Comparison of ENCODE assay signal across 25 mouse cellular contexts in the genomic region with DNA sequence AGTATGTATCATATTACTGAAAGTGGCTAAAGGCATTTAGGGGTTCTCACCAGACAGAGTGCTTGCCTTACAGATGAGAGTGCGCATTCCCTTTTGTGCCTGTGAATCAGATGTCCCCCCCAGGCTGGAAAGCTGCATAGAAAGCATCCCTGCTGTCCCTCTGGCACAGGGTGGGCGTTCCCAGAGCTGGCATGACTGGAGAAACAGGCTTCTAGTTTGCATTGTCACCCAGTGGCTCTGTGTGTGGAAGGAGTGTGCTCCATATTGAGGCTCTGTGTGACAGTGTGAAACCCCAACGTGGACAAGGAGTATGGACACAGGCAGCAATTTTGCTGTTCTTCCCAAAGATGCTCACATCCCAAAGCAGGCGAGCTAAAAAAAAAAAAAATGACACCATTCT.
DNase-seq lines count a peak whose midpoint lies in the region; ATAC-seq lines count a peak whose summit lies in the region.
"Had no signal": no experiment of that assay in that cellular context is flagged by ENCODE, and none has a peak within 500 bp of the region (broad histone marks: within the 10 kb centered on the region; RNA-seq: fewer than 3 reads in every experiment).

No protein-coding gene starts in this region.

- H3K4me1 ChIP-seq in forebrain, embryonic 14.5 days (ENCODE audit: control insufficient read depth, insufficient read depth, low read length) = peaks cover 13% of the 10 kb centered on the region
- 0 out of 2 replicates have a peak, but pooled peaks cover 2% of the 10 kb centered on the region for H3K4me1 ChIP-seq in forebrain, embryonic 11.5 days (replicated peaks; ENCODE audit: control insufficient read depth, insufficient read depth, low read length)
- peaks cover 17% of the 10 kb centered on the region for H3K4me1 ChIP-seq in midbrain, embryonic 10.5 days
- H3K4me1 ChIP-seq in midbrain, embryonic 14.5 days (ENCODE audit: control insufficient read depth, insufficient read depth, low read length) = peaks cover 31% of the 10 kb centered on the region
- peaks cover 35% of the 10 kb centered on the region for H3K4me1 ChIP-seq in neural tube, embryonic 13.5 days (replicated peaks)
- H3K4me1 ChIP-seq: heart, embryonic 10.5 days; heart, embryonic 13.5 days had no signal

- no peak overlapping the region for H3K4me3 ChIP-seq in forebrain, embryonic 14.5 days (ENCODE audit: low read depth, low read length)
- no peak overlapping the region for H3K4me3 ChIP-seq in forebrain, embryonic 11.5 days (ENCODE audit: low read depth, low read length)
- no peak overlapping the region for H3K4me3 ChIP-seq in midbrain, embryonic 10.5 days
- no peak overlapping the region for H3K4me3 ChIP-seq in midbrain, embryonic 14.5 days (replicated peaks; ENCODE audit: low read depth, low read length)
- no peak overlapping the region for H3K4me3 ChIP-seq in neural tube, embryonic 13.5 days
- H3K4me3 ChIP-seq: embryonic facial prominence, embryonic 10.5 days; embryonic facial prominence, embryonic 13.5 days; erythroblast, embryonic 14.5 days; heart, adult 2 months; heart, embryonic 10.5 days; heart, embryonic 13.5 days; hindbrain, embryonic 12.5 days; hindbrain, embryonic 15.5 days had no signal

- no peak overlapping the region for H3K4me2 ChIP-seq in forebrain, embryonic 14.5 days (ENCODE audit: low read length)
- H3K4me2 ChIP-seq in forebrain, embryonic 11.5 days (ENCODE audit: low read depth, low read length, severe bottlenecking) = no peak overlapping the region
- no peak overlapping the region for H3K4me2 ChIP-seq in midbrain, embryonic 14.5 days (ENCODE audit: low read length)
- H3K4me2 ChIP-seq in neural tube, embryonic 13.5 days = no peak overlapping the region
- H3K4me2 ChIP-seq: embryonic facial prominence, embryonic 13.5 days; heart, embryonic 13.5 days; hindbrain, embryonic 12.5 days; hindbrain, embryonic 15.5 days had no signal

- DNase-seq in forebrain, embryonic 14.5 days (ENCODE audit: low spot score) = no peak
- DNase-seq in forebrain, embryonic 11.5 days (ENCODE audit: low spot score) = no peak
- no peak for DNase-seq in midbrain, embryonic 10.5 days (ENCODE audit: low spot score)
- no peak for DNase-seq in midbrain, embryonic 14.5 days
- no peak for DNase-seq in neural tube, embryonic 10.5 days (ENCODE audit: extremely low spot score, low spot score)
- DNase-seq: adrenal gland, postnatal 14 days; B cell, adult 2 months; cerebellum, adult 11-12 months; cerebellum, adult 8-10 months; cerebellum, postnatal 36 days; embryo, embryonic 11 days; gastrocnemius, postnatal 25 days; heart, adult 2 months had no signal

- peak; percentile 18; the same call in 1 of the 2 replicates for ATAC-seq in forebrain, embryonic 14.5 days
- ATAC-seq in forebrain, embryonic 11.5 days (replicated peaks; ENCODE audit: low FRiP score) = no peak
- no peak for ATAC-seq in midbrain, embryonic 14.5 days (ENCODE audit: low FRiP score, low TSS enrichment)
- peak; percentile 53 for ATAC-seq in neural tube, embryonic 13.5 days (ENCODE audit: low read depth)
- ATAC-seq: intestine, postnatal 0 days; Patski had no signal

- no peak overlapping the region for H3K27ac ChIP-seq in forebrain, embryonic 14.5 days (ENCODE audit: low read depth, low read length)
- H3K27ac ChIP-seq in forebrain, embryonic 11.5 days (ENCODE audit: low read depth, low read length) = no peak overlapping the region
- H3K27ac ChIP-seq in midbrain, embryonic 10.5 days (replicated peaks) = peak overlapping the region; percentile 13; the same call in 1 of the 2 replicates
- H3K27ac ChIP-seq in midbrain, embryonic 14.5 days (replicated peaks; ENCODE audit: low read depth, low read length) = no peak overlapping the region
- no peak overlapping the region for H3K27ac ChIP-seq in neural tube, embryonic 13.5 days (replicated peaks)
- H3K27ac ChIP-seq: embryonic facial prominence, embryonic 10.5 days; embryonic facial prominence, embryonic 13.5 days; heart, adult 2 months; heart, embryonic 10.5 days; heart, embryonic 13.5 days; hindbrain, embryonic 12.5 days; hindbrain, embryonic 15.5 days had no signal

- H3K36me3 ChIP-seq in forebrain, embryonic 14.5 days (ENCODE audit: control insufficient read depth, insufficient read depth, low read length) = no peaks in the 10 kb centered on the region
- no peaks in the 10 kb centered on the region for H3K36me3 ChIP-seq in forebrain, embryonic 11.5 days (ENCODE audit: control insufficient read depth, insufficient read depth, low read length)
- H3K36me3 ChIP-seq in midbrain, embryonic 10.5 days = no peaks in the 10 kb centered on the region
- no peaks in the 10 kb centered on the region for H3K36me3 ChIP-seq in midbrain, embryonic 14.5 days (ENCODE audit: control insufficient read depth, insufficient read depth, low read length)
- no peaks in the 10 kb centered on the region for H3K36me3 ChIP-seq in neural tube, embryonic 13.5 days
- H3K36me3 ChIP-seq: embryonic facial prominence, embryonic 10.5 days; embryonic facial prominence, embryonic 13.5 days; G1E; heart, embryonic 10.5 days; heart, embryonic 13.5 days; hindbrain, embryonic 12.5 days; hindbrain, embryonic 15.5 days had no signal

- H3K27me3 ChIP-seq in forebrain, embryonic 14.5 days (replicated peaks; ENCODE audit: control insufficient read depth, insufficient read depth, low read length) = no peaks in the 10 kb centered on the region
- H3K27me3 ChIP-seq in forebrain, embryonic 11.5 days (ENCODE audit: control insufficient read depth, insufficient read depth, low read length) = no peaks in the 10 kb centered on the region
- no peaks in the 10 kb centered on the region for H3K27me3 ChIP-seq in midbrain, embryonic 10.5 days (ENCODE audit: low read depth, poor library complexity, severe bottlenecking)
- no peaks in the 10 kb centered on the region for H3K27me3 ChIP-seq in midbrain, embryonic 14.5 days (ENCODE audit: control insufficient read depth, insufficient read depth, low read length)
- no peaks in the 10 kb centered on the region for H3K27me3 ChIP-seq in neural tube, embryonic 13.5 days
- H3K27me3 ChIP-seq: CH12.LX; embryonic facial prominence, embryonic 13.5 days; heart, embryonic 13.5 days; hindbrain, embryonic 12.5 days; hindbrain, embryonic 15.5 days; Patski had no signal

- no peaks in the 10 kb centered on the region for H3K9me3 ChIP-seq in forebrain, embryonic 14.5 days (replicated peaks; ENCODE audit: control insufficient read depth, low read length)
- H3K9me3 ChIP-seq in forebrain, embryonic 11.5 days (ENCODE audit: control insufficient read depth, low read length) = no peaks in the 10 kb centered on the region
- H3K9me3 ChIP-seq in midbrain, embryonic 10.5 days (replicated peaks) = no peaks in the 10 kb centered on the region
- no peaks in the 10 kb centered on the region for H3K9me3 ChIP-seq in midbrain, embryonic 14.5 days (ENCODE audit: control insufficient read depth, low read length)
- no peaks in the 10 kb centered on the region for H3K9me3 ChIP-seq in neural tube, embryonic 13.5 days
- H3K9me3 ChIP-seq: embryonic facial prominence, embryonic 10.5 days; embryonic facial prominence, embryonic 13.5 days; heart, embryonic 10.5 days; heart, embryonic 13.5 days; hindbrain, embryonic 12.5 days; hindbrain, embryonic 15.5 days had no signal

- WGBS in forebrain, embryonic 14.5 days = 44% methylated on average over 4 of the region's 4 CpGs
- WGBS in forebrain, embryonic 11.5 days = 62% methylated on average over 4 of the region's 4 CpGs
- WGBS in midbrain, embryonic 10.5 days = 64% methylated on average over 4 of the region's 4 CpGs
- 32% methylated on average over 4 of the region's 4 CpGs for WGBS in midbrain, embryonic 14.5 days
- WGBS in neural tube, embryonic 13.5 days = 40% methylated on average over 4 of the region's 4 CpGs

- no peak overlapping the region for H3K9ac ChIP-seq in forebrain, embryonic 14.5 days (ENCODE audit: low read length)
- no peak overlapping the region for H3K9ac ChIP-seq in forebrain, embryonic 11.5 days (ENCODE audit: low read length)
- H3K9ac ChIP-seq in midbrain, embryonic 14.5 days (replicated peaks; ENCODE audit: low read length) = no peak overlapping the region
- no peak overlapping the region for H3K9ac ChIP-seq in neural tube, embryonic 13.5 days
- H3K9ac ChIP-seq: embryonic facial prominence, embryonic 13.5 days; heart, embryonic 13.5 days; hindbrain, embryonic 12.5 days; hindbrain, embryonic 15.5 days had no signal

Comparison
In these comparisons a context has a peak if more than half of its experiments do, and no peak if none do; other contexts are left out.
1. ATAC-seq: peak in forebrain, embryonic 14.5 days (single experiment) and neural tube, embryonic 13.5 days (single experiment); none in forebrain, embryonic 11.5 days (single experiment) and midbrain, embryonic 14.5 days (single experiment).